Mouse (Mus musculus): ENCODE data around the gene Rgs7bp.

DNA sequence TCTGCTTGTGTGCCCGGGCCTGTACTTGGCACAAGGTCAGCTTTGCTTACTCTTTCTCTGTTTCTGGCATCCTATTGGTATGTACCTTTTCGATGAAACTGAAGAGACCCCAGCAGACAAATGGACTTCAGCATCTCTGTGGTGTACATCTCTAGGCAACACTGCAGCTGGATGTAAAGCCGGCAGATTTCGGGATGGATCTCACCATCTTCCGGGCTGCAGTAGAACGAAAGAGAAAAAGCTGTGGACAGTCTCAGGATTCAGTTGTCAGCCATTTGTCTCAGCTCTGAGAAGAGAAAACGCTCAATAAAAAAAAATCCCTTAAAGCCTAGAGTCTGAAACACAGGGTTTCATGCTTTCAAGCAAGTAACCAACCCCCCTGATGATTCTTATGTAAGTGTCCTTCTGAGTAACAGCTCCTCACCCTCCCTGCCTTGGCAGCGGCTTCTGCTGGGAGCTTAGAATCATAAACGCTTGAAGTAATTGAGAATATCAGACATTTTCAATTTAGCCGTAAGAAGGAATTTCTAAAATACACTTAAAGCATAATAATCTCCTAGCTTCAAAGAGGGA, 71.9 kb downstream of the Rgs7bp start:
- no peak for TF ChIP-seq CTCF (IDR thresholded peaks at IDR 0.05; ENCODE audit: insufficient read depth, low read depth, low read length)
- no peak for TF ChIP-seq POLR2A (IDR thresholded peaks at IDR 0.05; ENCODE audit: insufficient read depth, low read depth, low read length)
